ENCODE assay signal across 1 mouse cellular context in the genomic region with DNA sequence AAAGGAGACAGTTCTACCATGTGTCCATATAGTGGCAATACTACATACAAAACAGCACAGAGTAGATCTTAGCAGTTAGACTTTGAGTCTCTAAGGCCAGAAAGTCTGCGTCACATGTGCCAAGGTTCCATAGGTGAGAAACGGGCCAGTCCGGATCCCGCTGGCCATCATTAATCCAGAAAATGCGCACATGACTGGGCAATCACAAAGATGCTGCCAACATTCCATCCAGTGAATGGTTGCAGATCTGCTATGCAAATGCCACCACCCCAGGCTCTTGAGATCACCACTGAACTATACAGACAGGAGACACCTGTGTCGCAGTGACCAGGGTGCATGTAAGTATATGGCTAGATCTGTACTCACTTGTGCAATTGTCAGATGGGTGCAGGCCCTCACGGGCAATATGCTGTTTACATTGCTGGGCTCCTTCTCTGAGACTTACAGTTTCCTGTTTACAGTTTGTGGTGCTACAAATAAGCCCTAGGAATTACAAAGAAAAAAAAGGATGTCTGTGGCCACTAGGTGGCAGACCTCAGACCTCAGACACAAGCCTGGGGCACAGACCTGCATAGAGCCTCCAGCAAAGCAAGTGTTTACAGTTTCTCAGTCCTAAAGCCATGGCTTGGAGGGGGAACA.
TF ChIP-seq lines count a peak whose summit lies in the region.

No protein-coding gene starts in this region.

TF ChIP-seq in CH12.LX, 34 proteins besides CTCF, POLR2A, EP300 and RAD21:
- TF ChIP-seq UBTF (IDR thresholded peaks at IDR 0.05; ENCODE audit: low read depth, low read length) (no peak), POLR2AphosphoS2 (IDR thresholded peaks at IDR 0.05; ENCODE audit: low read depth, low read length) (no peak), CHD2 (IDR thresholded peaks at IDR 0.05; ENCODE audit: low read length) (no peak), MXI1 (IDR thresholded peaks at IDR 0.05; ENCODE audit: low read depth, low read length) (no peak), ZNF384 (IDR thresholded peaks at IDR 0.05; ENCODE audit: low read depth, low read length) (peak; percentile 67), RCOR1 (conservative IDR thresholded peaks at IDR 0.05; ENCODE audit: low read depth, low read length) (no peak), TCF12 (IDR thresholded peaks at IDR 0.05; ENCODE audit: low read depth, low read length) (0 out of 2 replicates have a peak, but pooled peaks have one; percentile 21), MAZ (IDR thresholded peaks at IDR 0.05; ENCODE audit: low read depth, low read length) (0 out of 2 replicates have a peak, but pooled peaks have one; percentile 24), SMC3 (IDR thresholded peaks at IDR 0.05; ENCODE audit: low read depth, low read length) (peak; percentile 71), ELF1 (IDR thresholded peaks at IDR 0.05; ENCODE audit: low read depth, low read length) (0 out of 2 replicates have a peak, but pooled peaks have one; percentile 25), HCFC1 (IDR thresholded peaks at IDR 0.05; ENCODE audit: low read depth, low read length) (peak; percentile 12; the same call in 1 of the 2 replicates)
